Mouse (Mus musculus) heart, adult 11 months (tissue): ENCODE measurements around the gene Serpina3n.
A peak's percentile ranks its signal among the peaks of the same experiment; 100 is the strongest.
"Not testable (repeated sequence)": the region's sequence is repeated elsewhere in the genome, so short reads cannot be mapped to it uniquely, and the experiment has no call there.

Experiments
- DNase-seq: peaks from one replicate; pipeline ENCODE4 v3.0.0; 2022

The Serpina3n gene

DNA sequence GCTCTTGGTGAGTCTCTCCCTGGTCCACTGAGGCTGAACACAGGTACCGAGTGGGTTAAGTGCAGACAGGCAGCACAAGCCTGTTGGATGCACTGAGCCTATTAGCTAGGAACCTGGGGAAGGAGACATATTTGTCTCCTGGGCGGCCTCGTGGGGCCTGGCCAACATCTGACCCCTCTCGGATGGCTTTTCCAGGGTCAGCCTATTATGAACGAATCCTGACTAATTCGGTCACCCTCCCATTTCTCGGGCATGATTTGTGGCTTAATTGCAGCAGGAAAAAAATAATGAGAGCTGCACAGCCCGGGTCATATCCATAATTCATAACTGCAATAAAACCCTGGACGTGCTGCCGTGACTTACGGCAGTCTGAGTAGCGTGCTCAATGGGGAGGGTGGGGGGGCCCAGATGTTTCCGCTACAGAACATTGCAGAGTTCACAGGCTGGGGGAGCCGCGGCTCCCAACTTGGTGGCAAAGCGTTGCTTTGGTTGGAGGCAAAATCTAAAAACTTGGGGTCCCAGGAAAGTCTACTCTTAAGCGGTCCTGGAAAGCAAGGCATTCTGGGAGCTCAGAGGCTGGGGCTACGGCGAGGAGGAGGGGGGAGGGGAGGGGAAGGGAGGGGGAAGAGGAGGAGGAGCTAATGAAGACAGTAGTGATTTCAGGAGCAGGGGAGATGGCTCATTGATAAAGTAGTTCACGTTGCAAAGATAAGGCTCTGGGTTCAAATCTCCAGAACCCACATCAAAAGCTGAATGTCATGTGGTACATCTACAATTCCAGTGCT lies 27.6 kb downstream of the Serpina3n start:
- DNase-seq: no peak

DNA sequence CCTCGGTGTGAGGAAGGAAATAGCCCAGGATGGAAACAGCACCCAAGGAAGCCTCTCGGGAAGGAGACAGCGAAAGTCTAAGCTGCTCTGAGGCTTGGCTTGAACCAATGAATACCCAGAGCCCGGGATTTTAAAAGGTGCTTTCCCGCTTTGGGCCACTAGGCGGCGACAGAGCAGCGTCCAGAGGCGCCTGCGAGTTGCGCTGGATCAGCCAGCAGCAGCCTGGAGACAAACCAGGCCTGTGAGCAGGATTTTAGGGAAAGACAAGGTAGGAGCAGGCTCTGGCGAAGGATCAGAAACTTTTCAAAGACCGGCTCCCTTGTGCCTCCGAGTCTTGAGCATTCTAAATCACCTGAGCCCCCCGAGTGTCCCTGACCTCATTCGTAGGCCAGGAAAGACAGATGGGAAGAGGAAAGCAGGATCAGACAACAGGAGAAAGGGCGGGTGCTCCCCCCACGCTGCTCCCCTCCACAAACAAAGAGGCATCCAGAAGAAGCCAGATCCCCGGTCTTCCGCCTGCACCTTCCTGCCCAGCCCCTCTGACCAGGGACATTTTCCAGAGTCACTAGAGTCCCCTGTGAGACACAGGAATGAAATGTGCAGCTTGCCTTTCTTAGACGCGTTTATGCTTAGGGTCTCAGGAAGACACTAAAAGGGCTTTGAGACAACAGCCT lies 33.7 kb downstream of the Serpina3n start:
- DNase-seq: peak; percentile 91

DNA sequence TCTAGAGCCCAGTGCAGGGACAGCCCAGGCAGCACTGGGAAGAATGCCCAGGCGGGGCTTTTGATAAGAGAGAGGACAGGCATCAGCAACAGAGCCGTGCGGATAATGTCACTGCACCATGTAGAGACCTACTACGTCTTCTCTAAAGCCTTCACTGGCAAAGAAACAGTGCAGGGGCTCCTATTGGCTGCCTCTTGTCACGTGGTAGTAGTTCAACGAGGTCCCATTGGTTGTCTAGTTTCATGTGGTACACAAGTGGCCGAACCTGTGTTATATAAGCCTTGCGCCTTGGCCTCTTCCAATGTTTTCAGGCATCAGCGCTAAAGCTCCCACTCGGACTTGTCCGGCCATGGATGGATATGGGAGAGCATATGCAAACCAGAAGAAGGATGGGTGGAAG lies 37.2 kb downstream of the Serpina3n start:
- DNase-seq: no peak

DNA sequence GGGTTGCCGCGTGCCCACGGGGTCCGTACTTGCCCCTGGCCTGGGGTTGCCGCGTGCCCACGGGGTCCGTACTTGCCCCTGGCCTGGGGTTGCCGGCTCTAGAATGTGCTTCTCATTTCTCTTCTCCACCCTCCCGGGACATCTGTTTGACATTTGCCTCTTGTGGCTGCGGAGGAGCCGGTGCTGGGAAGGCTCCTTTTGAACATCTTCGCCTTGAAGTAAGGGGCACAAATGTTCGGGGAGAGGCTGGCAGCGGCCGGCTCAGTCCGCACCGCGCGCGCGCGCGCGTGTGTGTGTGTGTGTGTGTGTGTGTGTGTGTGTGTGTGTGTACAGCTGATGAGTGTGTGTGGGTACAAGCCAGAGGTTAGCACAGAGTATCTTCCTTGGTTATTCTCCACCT lies 40.5 kb downstream of the Serpina3n start:
- not testable (repeated sequence) for DNase-seq

DNA sequence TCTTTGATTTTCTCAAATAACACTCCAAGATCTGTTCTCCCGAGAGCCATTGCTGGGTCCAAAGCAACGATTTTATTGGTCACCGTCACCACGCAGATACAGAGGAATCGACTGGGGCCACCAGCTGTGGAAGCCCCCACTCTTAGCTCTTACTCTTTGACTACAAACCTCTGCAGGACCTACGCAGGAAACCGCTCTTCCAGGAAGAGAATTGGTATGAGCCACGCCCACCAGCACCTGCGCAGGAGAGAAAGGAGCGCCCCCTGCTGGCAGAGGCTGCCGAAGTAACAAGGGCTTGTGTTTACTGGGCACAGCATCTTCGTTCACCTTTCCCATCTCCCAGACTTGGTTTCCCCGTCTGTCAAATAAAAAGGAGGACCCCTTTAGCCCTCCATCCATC lies 41.6 kb downstream of the Serpina3n start:
- no peak for DNase-seq

DNA sequence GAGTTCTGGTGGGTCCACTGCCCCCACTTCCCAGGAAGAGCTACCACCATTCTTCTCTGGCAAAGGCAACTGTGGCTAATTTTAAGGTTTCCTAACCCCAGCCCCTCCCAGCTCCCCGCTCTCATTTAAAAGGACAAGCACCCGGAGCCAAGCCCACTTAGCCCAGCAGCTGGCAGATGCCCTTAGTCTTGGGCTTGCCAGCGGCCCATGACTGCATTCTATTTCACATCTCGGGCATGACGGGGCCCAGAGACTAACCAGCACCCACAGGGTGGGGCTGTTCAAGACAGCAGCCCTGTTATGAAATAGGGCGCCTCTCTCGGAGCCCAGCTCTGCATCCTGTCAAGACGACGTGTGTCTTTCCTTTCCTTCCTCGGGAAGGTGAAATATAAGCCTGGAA lies 43.7 kb downstream of the Serpina3n start:
- peak; percentile 92 for DNase-seq

DNA sequence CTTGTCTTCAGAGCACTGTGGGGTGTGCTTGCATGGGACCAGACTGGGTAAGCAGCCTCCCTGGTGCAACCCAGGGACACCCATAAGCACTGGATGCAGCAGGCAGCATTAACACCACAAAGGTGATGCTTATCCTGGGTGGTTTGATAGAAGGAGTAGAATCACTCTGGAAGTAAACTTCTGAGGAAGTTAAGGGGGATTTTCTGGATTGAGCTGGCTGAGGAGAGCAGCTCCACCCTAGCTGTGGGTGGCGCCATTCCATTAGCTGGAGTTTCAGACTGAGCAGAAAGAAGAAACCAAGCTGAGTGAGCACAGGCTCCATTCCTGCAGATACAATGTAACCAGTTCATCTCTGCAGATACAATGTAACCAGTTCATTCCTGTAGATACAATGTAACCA lies 46.5 kb downstream of the Serpina3n start:
- no peak for DNase-seq

DNA sequence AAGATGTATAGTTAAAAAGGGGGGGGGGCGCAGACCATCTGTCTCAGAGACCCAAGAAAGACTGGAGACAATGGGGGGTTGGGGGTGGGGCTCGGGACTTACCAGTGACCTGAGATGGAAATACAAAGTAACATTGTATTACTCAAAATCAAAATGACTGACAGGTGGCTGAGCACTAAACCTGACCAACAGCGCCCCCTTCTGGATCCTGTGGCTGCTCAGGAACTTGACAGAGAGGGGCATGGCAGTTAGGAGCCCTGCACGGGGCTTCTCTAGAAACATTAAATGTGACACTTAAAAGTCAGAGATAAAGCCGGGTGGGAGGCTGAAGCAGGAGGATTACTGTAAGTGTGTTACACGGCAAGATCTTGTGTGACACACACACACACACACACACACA lies 52.8 kb downstream of the Serpina3n start:
- DNase-seq: no peak

DNA sequence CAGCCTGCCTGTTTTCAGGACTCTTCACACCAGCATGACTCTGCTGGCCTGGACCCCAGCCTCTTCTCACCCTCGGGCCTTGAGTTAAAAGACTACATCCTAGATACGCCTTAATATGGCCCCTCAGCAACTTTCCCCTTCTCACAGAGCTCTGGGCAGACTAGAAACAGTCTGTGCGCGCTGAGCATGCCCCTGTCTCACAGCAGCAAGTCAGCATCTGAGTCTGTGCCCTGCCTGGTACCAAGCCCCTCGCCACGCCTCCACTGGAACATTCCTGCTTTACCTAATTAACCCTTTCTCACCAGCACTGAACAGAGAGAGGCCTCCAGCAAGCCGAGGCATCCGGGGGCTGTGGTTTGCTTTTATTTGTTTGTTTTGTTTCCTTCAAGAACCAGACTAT lies 54.8 kb downstream of the Serpina3n start:
- DNase-seq: no peak
